In the genomic region with DNA sequence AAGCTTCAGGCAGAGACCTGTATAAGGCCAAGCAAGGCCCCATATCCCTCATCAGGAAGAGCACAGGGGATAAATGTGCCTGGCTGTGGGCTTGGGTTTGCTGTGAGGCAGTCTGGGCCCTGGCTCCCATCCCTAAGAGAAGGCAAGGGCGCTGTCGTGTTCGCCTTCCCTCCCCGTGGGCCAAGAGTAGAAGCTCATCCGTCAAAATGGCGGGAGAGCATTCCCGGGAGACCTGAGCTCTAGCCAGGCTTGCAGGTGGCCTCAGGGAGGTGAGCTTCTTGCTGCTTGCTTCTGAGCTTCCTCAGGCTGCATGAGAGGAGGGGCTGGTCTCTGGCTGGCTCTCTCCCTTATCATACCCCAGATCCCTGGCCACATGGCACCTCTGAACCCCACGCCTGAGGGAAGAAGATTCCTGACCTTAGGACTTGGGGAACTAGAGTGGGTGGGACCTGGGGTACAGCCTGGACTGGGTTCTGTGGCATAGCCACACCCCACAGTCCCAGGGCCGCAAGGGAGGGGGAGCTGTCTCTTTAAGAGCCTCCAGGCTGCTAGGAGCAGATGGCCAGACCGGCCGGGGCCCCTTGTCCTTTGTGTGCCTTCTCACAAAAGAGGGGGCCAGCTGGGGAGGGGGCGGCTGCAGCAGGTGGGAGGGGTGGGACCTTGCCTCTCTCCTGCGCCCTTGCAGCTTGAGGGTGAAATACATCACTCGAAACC, we compare ENCODE assay signal across 8 mouse cellular contexts. TPM values are rescaled to one million over a fixed set of nuclear protein-coding genes. Genes with fewer than 3 reads are reported as not detected.
DNase-seq lines count a peak whose midpoint lies in the region; ATAC-seq lines count a peak whose summit lies in the region.

No protein-coding gene starts in this region.

- 20% methylated on average over 13 of the region's 14 CpGs for WGBS in kidney, embryonic 16.5 days
- WGBS in forebrain, embryonic 16.5 days, result 8% methylated on average over 14 of the region's 14 CpGs
- 32% methylated on average over 14 of the region's 14 CpGs for WGBS in limb, embryonic 15.5 days

- no peaks in the 10 kb centered on the region for H3K27me3 ChIP-seq in kidney, embryonic 16.5 days (ENCODE audit: insufficient read depth, low read length)
- no peaks in the 10 kb centered on the region for H3K27me3 ChIP-seq in forebrain, embryonic 16.5 days (replicated peaks; ENCODE audit: control insufficient read depth, insufficient read depth, low read length)
- no peaks in the 10 kb centered on the region for H3K27me3 ChIP-seq in limb, embryonic 15.5 days

- ATAC-seq in kidney, embryonic 16.5 days (ENCODE audit: low FRiP score, low TSS enrichment), result no peak
- peak; percentile 18; the same call in 1 of the 2 replicates for ATAC-seq in forebrain, embryonic 16.5 days
- ATAC-seq in limb, embryonic 15.5 days (ENCODE audit: insufficient number of reproducible peaks, low FRiP score, low TSS enrichment, low read depth), result no peak

- no peaks in the 10 kb centered on the region for H3K9me3 ChIP-seq in kidney, embryonic 16.5 days (ENCODE audit: low read length)
- 0 out of 2 replicates have a peak, but pooled peaks cover 3% of the 10 kb centered on the region for H3K9me3 ChIP-seq in forebrain, embryonic 16.5 days (ENCODE audit: control insufficient read depth, low read length)
- no peaks in the 10 kb centered on the region for H3K9me3 ChIP-seq in limb, embryonic 15.5 days

- DNase-seq in kidney, adult 11 months, result no peak
- DNase-seq in cerebellum, adult 11-12 months, result peak; percentile 70
- DNase-seq in right cerebral cortex, postnatal 14 days, result no peak
- no peak for DNase-seq in urinary bladder, adult 2 months (ENCODE audit: low spot score)
- no peak for DNase-seq in adrenal gland, adult 8-10 months

- 0 out of 2 replicates have a peak, but pooled peaks cover 3% of the 10 kb centered on the region for H3K36me3 ChIP-seq in kidney, embryonic 16.5 days (ENCODE audit: insufficient read depth, low read length)
- H3K36me3 ChIP-seq in forebrain, embryonic 16.5 days (ENCODE audit: control insufficient read depth, insufficient read depth), result 0 out of 2 replicates have a peak, but pooled peaks cover 2% of the 10 kb centered on the region
- peaks cover 3% of the 10 kb centered on the region for H3K36me3 ChIP-seq in limb, embryonic 15.5 days

- peaks cover 49% of the 10 kb centered on the region for H3K4me1 ChIP-seq in kidney, embryonic 16.5 days (ENCODE audit: insufficient read depth, low read length)
- H3K4me1 ChIP-seq in forebrain, embryonic 16.5 days (replicated peaks; ENCODE audit: control insufficient read depth, insufficient read depth, low read length), result peaks cover 55% of the 10 kb centered on the region
- H3K4me1 ChIP-seq in limb, embryonic 15.5 days, result peaks cover 55% of the 10 kb centered on the region

- no peak overlapping the region for H3K4me3 ChIP-seq in kidney, embryonic 16.5 days (ENCODE audit: low read length)
- no peak overlapping the region for H3K4me3 ChIP-seq in forebrain, embryonic 16.5 days (replicated peaks; ENCODE audit: low read length)
- no peak overlapping the region for H3K4me3 ChIP-seq in limb, embryonic 15.5 days

- H3K4me2 ChIP-seq in kidney, embryonic 16.5 days (replicated peaks; ENCODE audit: low read depth, low read length), result no peak overlapping the region
- H3K4me2 ChIP-seq in forebrain, embryonic 16.5 days (ENCODE audit: low read length), result peak overlapping the region; percentile 14; the same call in 1 of the 2 replicates
- no peak overlapping the region for H3K4me2 ChIP-seq in limb, embryonic 15.5 days

- peak overlapping the region; percentile 51 for H3K9ac ChIP-seq in kidney, embryonic 16.5 days (replicated peaks; ENCODE audit: low read length)
- peak overlapping the region; percentile 90 for H3K9ac ChIP-seq in forebrain, embryonic 16.5 days (replicated peaks; ENCODE audit: low read depth, low read length)
- H3K9ac ChIP-seq in limb, embryonic 15.5 days, result no peak overlapping the region

- H3K27ac ChIP-seq in kidney, embryonic 16.5 days (ENCODE audit: low read length), result peak overlapping the region; percentile 34; the same call in 1 of the 2 replicates
- H3K27ac ChIP-seq in forebrain, embryonic 16.5 days (ENCODE audit: low read length), result peak overlapping the region; percentile 100
- peak overlapping the region; percentile 94 for H3K27ac ChIP-seq in limb, embryonic 15.5 days

RNA-seq across cellular contexts. Expression of a gene that starts 1.5 kb away (rescaled TPM):
- polyA plus RNA-seq in kidney, embryonic 16.5 days (2015; fragmentation: Nextera tagmentation; extraction: Ambion mirVana), result 8.7 and 10.8 TPM in 2 replicates
- 45.8 and 49.2 TPM in 2 replicates for polyA plus RNA-seq in forebrain, embryonic 16.5 days (2015; fragmentation: Nextera tagmentation; extraction: Ambion mirVana)
- 16.9 TPM in 2 replicates for polyA plus RNA-seq in limb, embryonic 15.5 days (2015; fragmentation: Nextera tagmentation; extraction: Ambion mirVana)
- 10.2 and 10.4 TPM in 2 replicates for polyA plus RNA-seq in urinary bladder, adult 2 months (2012; rRNA removed)
- 1 to 10 TPM; 3.8 to 7.5 (median 5.3) TPM for total RNA-seq in adrenal gland, adult 8-10 months (2022)

RNA-seq across cellular contexts. Expression of a gene that starts 24.7 kb away (rescaled TPM):
- 81.4 and 88.0 TPM in 2 replicates for polyA plus RNA-seq in kidney, embryonic 16.5 days (2015; fragmentation: Nextera tagmentation; extraction: Ambion mirVana)
- polyA plus RNA-seq in forebrain, embryonic 16.5 days (2015; fragmentation: Nextera tagmentation; extraction: Ambion mirVana), result 67.3 and 74.7 TPM in 2 replicates
- polyA plus RNA-seq in limb, embryonic 15.5 days (2015; fragmentation: Nextera tagmentation; extraction: Ambion mirVana), result 43.4 and 45.0 TPM in 2 replicates
- polyA plus RNA-seq in urinary bladder, adult 2 months (2012; rRNA removed), result 25.7 and 27.6 TPM in 2 replicates
- 10 to 100 TPM; 20.9 to 27.4 (median 24.4) TPM for total RNA-seq in adrenal gland, adult 8-10 months (2022)

RNA-seq across cellular contexts. Expression of a gene that starts 48.2 kb away (rescaled TPM):
- 1,116 and 1,175 TPM in 2 replicates for polyA plus RNA-seq in kidney, embryonic 16.5 days (2015; fragmentation: Nextera tagmentation; extraction: Ambion mirVana)
- polyA plus RNA-seq in forebrain, embryonic 16.5 days (2015; fragmentation: Nextera tagmentation; extraction: Ambion mirVana), result 602 and 609 TPM in 2 replicates
- polyA plus RNA-seq in limb, embryonic 15.5 days (2015; fragmentation: Nextera tagmentation; extraction: Ambion mirVana), result 676 and 682 TPM in 2 replicates
- polyA plus RNA-seq in urinary bladder, adult 2 months (2012; rRNA removed), result 508 and 528 TPM in 2 replicates
- total RNA-seq in adrenal gland, adult 8-10 months (2022), result 100 to 1,000 TPM; 725 to 927 (median 846) TPM

RNA-seq across cellular contexts. Expression of a gene that starts 59.5 kb away (rescaled TPM):
- 231 and 241 TPM in 2 replicates for polyA plus RNA-seq in kidney, embryonic 16.5 days (2015; fragmentation: Nextera tagmentation; extraction: Ambion mirVana)
- polyA plus RNA-seq in forebrain, embryonic 16.5 days (2015; fragmentation: Nextera tagmentation; extraction: Ambion mirVana), result 223 and 235 TPM in 2 replicates
- 183 and 197 TPM in 2 replicates for polyA plus RNA-seq in limb, embryonic 15.5 days (2015; fragmentation: Nextera tagmentation; extraction: Ambion mirVana)
- polyA plus RNA-seq in urinary bladder, adult 2 months (2012; rRNA removed), result 91.0 and 97.6 TPM in 2 replicates
- total RNA-seq in adrenal gland, adult 8-10 months (2022), result 100 to 1,000 TPM; 127 to 182 (median 149) TPM

Comparison
In these comparisons a context has a peak if more than half of its experiments do, and no peak if none do; other contexts are left out.
1. H3K27ac ChIP-seq: peak in every context shown above with its lines; median percentile 100 in forebrain, embryonic 16.5 days; 94 in limb, embryonic 15.5 days; 34 in kidney, embryonic 16.5 days.